Mouse (Mus musculus): ENCODE results near the gene Mup2. TPM values are rescaled to one million over a fixed set of nuclear protein-coding genes. Genes with fewer than 3 reads are reported as not detected.

Gene Mup2
- total RNA-seq (2023) = not detected

DNA sequence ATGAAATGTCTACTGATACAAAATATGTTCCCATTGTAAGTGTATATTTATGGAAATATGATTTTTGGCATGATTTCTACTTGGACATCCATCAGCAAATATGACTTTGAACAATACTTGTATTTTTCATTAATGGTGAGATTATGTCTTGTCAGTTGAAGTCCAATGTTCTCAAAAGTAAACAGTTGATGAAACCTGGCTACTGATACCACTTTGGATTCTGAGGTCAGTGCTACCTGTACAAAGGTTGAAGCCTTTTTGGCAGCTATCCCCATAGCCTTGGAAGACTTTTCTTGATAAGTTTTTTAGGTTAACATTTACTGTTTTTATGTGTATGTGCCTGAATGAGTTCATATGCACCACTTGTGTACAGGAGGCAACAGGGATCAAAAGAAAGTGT, at the start of gene Mup2:
Mup2 (minus strand) TSS at position 101 of the 400 bp plus-strand sequence.

Other genes with a start within 250 kb of the Mup2 start
- not detected for gene Slc46a2, start 239.2 kb downstream of the Mup2 start, total RNA-seq (2023)
- gene Mup4, start 193.6 kb downstream of the Mup2 start, total RNA-seq (2023) = not detected
- gene Mup6, start 190.0 kb downstream of the Mup2 start, total RNA-seq (2023) = not detected
- gene Mup7, start 83.8 kb downstream of the Mup2 start, total RNA-seq (2023) = not detected
- gene Mup8, start 68.3 kb upstream of the Mup2 start, total RNA-seq (2023) = not detected

Measured in CD4-positive naive resting alpha-beta T cell, adult 57 days (primary cell).